Comparison of ENCODE assay signal across 8 mouse cellular contexts in genomic region chr8:119446211-119446989, GRCm38 (mm10). TPM values are rescaled to one million over a fixed set of nuclear protein-coding genes. Genes with fewer than 3 reads are reported as not detected.
DNase-seq lines count a peak whose midpoint lies in the region; ATAC-seq and TF ChIP-seq lines count a peak whose summit lies in the region.

Necab2 (plus strand) TSS chr8:119446719.

- peak; percentile 58 for ATAC-seq in frontal cortex, adult (ENCODE audit: low TSS enrichment)
- peak; percentile 65 for ATAC-seq in hindbrain, embryonic 12.5 days (ENCODE audit: low FRiP score)
- ATAC-seq in lung, embryonic 16.5 days (ENCODE audit: low read depth): peak; percentile 80

- no peak for TF ChIP-seq POLR2A in ES-Bruce4 (IDR thresholded peaks at IDR 0.05; ENCODE audit: insufficient read depth, low read length)

- H3K4me1 ChIP-seq in ES-Bruce4 (ENCODE audit: control insufficient read depth, insufficient read depth, low read length): no peaks in the 10 kb centered on the region
- peaks cover 20% of the 10 kb centered on the region for H3K4me1 ChIP-seq in hindbrain, embryonic 12.5 days
- peaks cover 10% of the 10 kb centered on the region; the same call in 1 of the 2 replicates for H3K4me1 ChIP-seq in lung, embryonic 16.5 days (replicated peaks; ENCODE audit: control insufficient read depth, insufficient read depth, low read length)

- TF ChIP-seq CTCF in ES-Bruce4 (IDR thresholded peaks at IDR 0.05; ENCODE audit: low read depth, low read length): peak; percentile 82

- H3K9ac ChIP-seq in ES-Bruce4 (ENCODE audit: low read depth, poor library complexity, severe bottlenecking): peak within 1 kb of the TSS; percentile 94
- H3K9ac ChIP-seq in hindbrain, embryonic 12.5 days: peak within 1 kb of the TSS; percentile 76
- peak within 1 kb of the TSS; percentile 72 for H3K9ac ChIP-seq in lung, embryonic 16.5 days (ENCODE audit: low read length)

- H3K4me3 ChIP-seq in ES-Bruce4 (ENCODE audit: low read depth, low read length): peak within 1 kb of the TSS; percentile 63
- H3K4me3 ChIP-seq in hindbrain, embryonic 12.5 days: peak within 1 kb of the TSS; percentile 73
- H3K4me3 ChIP-seq in lung, embryonic 16.5 days (ENCODE audit: low read length): peak within 1 kb of the TSS; percentile 70

- no peak within 1 kb of the TSS for H3K27ac ChIP-seq in ES-Bruce4 (ENCODE audit: insufficient read depth, low read length)
- H3K27ac ChIP-seq in hindbrain, embryonic 12.5 days: no peak within 1 kb of the TSS
- H3K27ac ChIP-seq in lung, embryonic 16.5 days (ENCODE audit: low read length): no peak within 1 kb of the TSS

- H3K36me3 ChIP-seq in ES-Bruce4 (ENCODE audit: control insufficient read depth, insufficient read depth, low read length, poor library complexity, severe bottlenecking): no peaks in the 10 kb centered on the region
- no peaks in the 10 kb centered on the region for H3K36me3 ChIP-seq in hindbrain, embryonic 12.5 days
- no peaks in the 10 kb centered on the region for H3K36me3 ChIP-seq in lung, embryonic 16.5 days (ENCODE audit: control insufficient read depth, insufficient read depth, low read length)

- H3K9me3 ChIP-seq in ES-Bruce4 (replicated peaks; ENCODE audit: control insufficient read depth, insufficient read depth, low read length, poor library complexity, severe bottlenecking): no peaks in the 10 kb centered on the region
- H3K9me3 ChIP-seq in hindbrain, embryonic 12.5 days (replicated peaks): no peaks in the 10 kb centered on the region
- no peaks in the 10 kb centered on the region for H3K9me3 ChIP-seq in lung, embryonic 16.5 days (ENCODE audit: control insufficient read depth, low read length)

- peaks cover 8% of the 10 kb centered on the region for H3K27me3 ChIP-seq in ES-Bruce4 (ENCODE audit: control insufficient read depth, insufficient read depth, low read length, poor library complexity, severe bottlenecking)
- H3K27me3 ChIP-seq in hindbrain, embryonic 12.5 days: peaks cover 52% of the 10 kb centered on the region
- peaks cover 27% of the 10 kb centered on the region for H3K27me3 ChIP-seq in lung, embryonic 16.5 days (ENCODE audit: control insufficient read depth, insufficient read depth, low read depth, low read length)

- peak within 1 kb of the TSS; percentile 73 for H3K4me2 ChIP-seq in hindbrain, embryonic 12.5 days (replicated peaks)
- H3K4me2 ChIP-seq in lung, embryonic 16.5 days (ENCODE audit: low read depth, low read length): peak within 1 kb of the TSS; percentile 100

- TF ChIP-seq EP300 in ES-Bruce4 (IDR thresholded peaks at IDR 0.05; ENCODE audit: insufficient read depth, low read depth, low read length): 0 out of 2 replicates have a peak, but pooled peaks have one; percentile 20

- 2% methylated on average over 25 of the region's 52 CpGs for WGBS in hindbrain, embryonic 12.5 days
- WGBS in lung, embryonic 16.5 days: 2% methylated on average over 19 of the region's 52 CpGs

- DNase-seq in cerebellum, adult 18-20 months: peak; percentile 63 to 81
- DNase-seq in layer of hippocampus, postnatal 10 days (ENCODE audit: low spot score in 2 of 2): peak; percentile 96
- peak; percentile 40 for DNase-seq in retina, adult 2 months (ENCODE audit: low read depth, low spot score)
- DNase-seq in thymus, postnatal 25 days: peak; percentile 77

RNA-seq across cellular contexts. Expression of gene Necab2, which starts in this region (rescaled TPM):
- polyA plus RNA-seq in ES-Bruce4 (2011; ENCODE audit: insufficient read depth, insufficient read length, low read depth, missing spikeins): 3.8 and 4.3 TPM in 2 replicates
- 18.3 and 23.7 TPM in 2 replicates for polyA plus RNA-seq in hindbrain, embryonic 12.5 days (2016; fragmentation: Nextera tagmentation; extraction: Ambion mirVana)
- 100 to 1,000 TPM; 112 to 114 TPM for total RNA-seq in layer of hippocampus, postnatal 10 days (2021)
- 1.3 and 1.4 TPM in 2 replicates for polyA plus RNA-seq in lung, embryonic 16.5 days (2015; fragmentation: Nextera tagmentation; extraction: Ambion mirVana)

Comparison
In these comparisons a context has a peak if more than half of its experiments do, and no peak if none do; other contexts are left out.
1. DNase-seq: peak in every context shown above with its lines; median percentile 96 in layer of hippocampus, postnatal 10 days; 77 in thymus, postnatal 25 days; 72 in cerebellum, adult 18-20 months; 40 in retina, adult 2 months.